Mouse (Mus musculus) heart, embryonic 16.5 days (tissue): ENCODE measurements at regions not wholly inside any gene's neighbourhood (a gene's known extent, or its start where the extent isn't known, plus 50 kb on each side); places are given as distances from the start of the nearest gene placed in this dataset.
"Not testable (repeated sequence)": the region's sequence is repeated elsewhere in the genome, so short reads cannot be mapped to it uniquely, and the experiment has no call there.

Experiments used
- ATAC-seq: fragments of 200-750 bp; cut with Nextera tagmentation; replicated peaks from 2 replicates; pipeline ENCODE4 v1.8.0; 2017; ENCODE audit warnings: moderate number of reproducible peaks; ENCODE audit not compliant: insufficient read depth, low FRiP score; ENCODE audit errors: extremely low read depth
- H3K27ac ChIP-seq: fragments of 300-500 bp; sonication (generic); 2 replicates; pipeline ENCODE4 v1.5.1; 2014; ENCODE audit warnings: mild to moderate bottlenecking, low read length, control low read depth, moderate library complexity
- H3K27me3 ChIP-seq: fragments of 300-500 bp; sonication (generic); 2 replicates; pipeline ENCODE4 v1.6.1; 2014; ENCODE audit warnings: low read length, mixed read lengths; ENCODE audit not compliant: control insufficient read depth, insufficient read depth
- H3K36me3 ChIP-seq: fragments of 300-500 bp; sonication (generic); 2 replicates; pipeline ENCODE4 v1.6.1; 2014; ENCODE audit not compliant: control insufficient read depth, insufficient read depth
- H3K4me1 ChIP-seq: fragments of 300-500 bp; sonication (generic); 2 replicates; pipeline ENCODE4 v1.6.1; 2014; ENCODE audit warnings: low read length, mixed read lengths; ENCODE audit not compliant: control insufficient read depth, insufficient read depth
- H3K4me2 ChIP-seq: fragments of 300-500 bp; sonication (generic); 2 replicates; pipeline ENCODE4 v1.6.1; 2014; ENCODE audit warnings: low read depth, mild to moderate bottlenecking, control low read depth, low read length
- H3K4me3 ChIP-seq: fragments of 300-500 bp; sonication (generic); 2 replicates; pipeline ENCODE4 v1.5.1; 2014; ENCODE audit warnings: mild to moderate bottlenecking, control low read depth, low read length
- H3K9ac ChIP-seq: fragments of 300-500 bp; sonication (generic); 2 replicates; pipeline ENCODE4 v1.6.1; 2014; ENCODE audit warnings: low read length, control low read depth
- H3K9me3 ChIP-seq: fragments of 300-500 bp; sonication (generic); replicated peaks from 2 replicates; pipeline ENCODE4 v1.6.1; 2016; ENCODE audit warnings: low read length; ENCODE audit not compliant: control insufficient read depth
- WGBS: fragments of 180-500 bp; shearing (Covaris S2); extraction: QIAGEN DNeasy Blood & Tissue Kit; methylation state at CpG from one replicate; pipeline ENCODE4 v1.1.7; 2014; 5-methylcytosine and 5-hydroxymethylcytosine counted together

- Histone ChIP-seq H3K4me1 (no peaks in the 10 kb centered on the region), H3K9ac (no peak overlapping the region), H3K4me2 (no peak overlapping the region), H3K27me3 (no peaks in the 10 kb centered on the region), H3K27ac (no peak overlapping the region), H3K36me3 (no peaks in the 10 kb centered on the region), H3K9me3 (no peaks in the 10 kb centered on the region), H3K4me3 (no peak overlapping the region)
- WGBS = 72% methylated on average over 2 of the region's 2 CpGs
- no peak for ATAC-seq
Measured at GRCm38 (mm10) chr1:83848414-83848813, 440.4 kb upstream of the Sphkap start.

- no peak for ATAC-seq
- Histone ChIP-seq H3K4me1 (no peaks in the 10 kb centered on the region), H3K9ac (no peak overlapping the region), H3K4me3 (no peak overlapping the region), H3K27me3 (no peaks in the 10 kb centered on the region), H3K27ac (no peak overlapping the region), H3K4me2 (no peak overlapping the region), H3K36me3 (no peaks in the 10 kb centered on the region), H3K9me3 (no peaks in the 10 kb centered on the region)
- 59% methylated on average over 5 of the region's 5 CpGs for WGBS
Measured at GRCm38 (mm10) chr1:83847992-83848391, 440.0 kb upstream of the Sphkap start.

GRCm38 (mm10) chr1:83844827-83845379 is 436.9 kb upstream of the Sphkap start:
- Histone ChIP-seq H3K9me3 (no peaks in the 10 kb centered on the region), H3K27me3 (no peaks in the 10 kb centered on the region), H3K4me2 (no peak overlapping the region), H3K36me3 (no peaks in the 10 kb centered on the region), H3K4me1 (no peaks in the 10 kb centered on the region), H3K9ac (no peak overlapping the region), H3K4me3 (no peak overlapping the region), H3K27ac (no peak overlapping the region)
- WGBS = 66% methylated on average over 4 of the region's 4 CpGs
- ATAC-seq = no peak

GRCm38 (mm10) chr1:83835965-83836364 is 428.0 kb upstream of the Sphkap start:
- H3K27ac ChIP-seq = no peak overlapping the region
- H3K4me3 ChIP-seq = no peak overlapping the region
- H3K27me3 ChIP-seq = no peaks in the 10 kb centered on the region
- no peak overlapping the region for H3K9ac ChIP-seq
- no peak overlapping the region for H3K4me2 ChIP-seq
- 94% methylated on average over 6 of the region's 6 CpGs for WGBS
- no peak for ATAC-seq
- no peaks in the 10 kb centered on the region for H3K9me3 ChIP-seq
- H3K4me1 ChIP-seq = no peaks in the 10 kb centered on the region
- no peaks in the 10 kb centered on the region for H3K36me3 ChIP-seq

GRCm38 (mm10) chr1:83832946-83833345 is 424.9 kb upstream of the Sphkap start:
- H3K4me1 ChIP-seq = no peaks in the 10 kb centered on the region
- ATAC-seq = no peak
- no peak overlapping the region for H3K27ac ChIP-seq
- no peaks in the 10 kb centered on the region for H3K27me3 ChIP-seq
- no peak overlapping the region for H3K9ac ChIP-seq
- H3K4me2 ChIP-seq = no peak overlapping the region
- H3K36me3 ChIP-seq = no peaks in the 10 kb centered on the region
- no peaks in the 10 kb centered on the region for H3K9me3 ChIP-seq
- WGBS = 64% methylated on average over 3 of the region's 3 CpGs
- H3K4me3 ChIP-seq = no peak overlapping the region

GRCm38 (mm10) chr1:83831900-83832535 is 424.0 kb upstream of the Sphkap start:
- Histone ChIP-seq H3K27me3 (no peaks in the 10 kb centered on the region), H3K36me3 (no peaks in the 10 kb centered on the region), H3K9ac (no peak overlapping the region), H3K4me2 (no peak overlapping the region), H3K4me3 (no peak overlapping the region), H3K4me1 (no peaks in the 10 kb centered on the region), H3K27ac (no peak overlapping the region), H3K9me3 (no peaks in the 10 kb centered on the region)
- 87% methylated on average over 3 of the region's 3 CpGs for WGBS
- no peak for ATAC-seq

- WGBS = 80% methylated on average over 6 of the region's 6 CpGs
- Histone ChIP-seq H3K27me3 (no peaks in the 10 kb centered on the region), H3K9me3 (no peaks in the 10 kb centered on the region), H3K4me1 (no peaks in the 10 kb centered on the region), H3K4me3 (no peak overlapping the region), H3K9ac (no peak overlapping the region), H3K4me2 (no peak overlapping the region), H3K36me3 (no peaks in the 10 kb centered on the region), H3K27ac (no peak overlapping the region)
- no peak for ATAC-seq
Measured at GRCm38 (mm10) chr1:83830025-83830645, 422.1 kb upstream of the Sphkap start.

- H3K9me3 ChIP-seq, H3K27ac ChIP-seq, H3K27me3 ChIP-seq, H3K4me3 ChIP-seq, H3K9ac ChIP-seq, ATAC-seq, H3K36me3 ChIP-seq, H3K4me1 ChIP-seq, H3K4me2 ChIP-seq: not testable (repeated sequence)
- WGBS = 35% methylated on average over 5 of the region's 6 CpGs
Measured at GRCm38 (mm10) chr1:83811162-83811561, 403.2 kb upstream of the Sphkap start.

- H3K4me3 ChIP-seq = no peak overlapping the region
- no peak for ATAC-seq
- H3K27ac ChIP-seq = no peak overlapping the region
- no peaks in the 10 kb centered on the region for H3K36me3 ChIP-seq
- no peak overlapping the region for H3K4me2 ChIP-seq
- H3K9ac ChIP-seq = no peak overlapping the region
- WGBS = 77% methylated on average over 6 of the region's 6 CpGs
- H3K27me3 ChIP-seq = no peaks in the 10 kb centered on the region
- H3K4me1 ChIP-seq = no peaks in the 10 kb centered on the region
- no peaks in the 10 kb centered on the region for H3K9me3 ChIP-seq
Measured at GRCm38 (mm10) chr1:83808432-83808831, 400.4 kb upstream of the Sphkap start.
